In the genomic region with DNA sequence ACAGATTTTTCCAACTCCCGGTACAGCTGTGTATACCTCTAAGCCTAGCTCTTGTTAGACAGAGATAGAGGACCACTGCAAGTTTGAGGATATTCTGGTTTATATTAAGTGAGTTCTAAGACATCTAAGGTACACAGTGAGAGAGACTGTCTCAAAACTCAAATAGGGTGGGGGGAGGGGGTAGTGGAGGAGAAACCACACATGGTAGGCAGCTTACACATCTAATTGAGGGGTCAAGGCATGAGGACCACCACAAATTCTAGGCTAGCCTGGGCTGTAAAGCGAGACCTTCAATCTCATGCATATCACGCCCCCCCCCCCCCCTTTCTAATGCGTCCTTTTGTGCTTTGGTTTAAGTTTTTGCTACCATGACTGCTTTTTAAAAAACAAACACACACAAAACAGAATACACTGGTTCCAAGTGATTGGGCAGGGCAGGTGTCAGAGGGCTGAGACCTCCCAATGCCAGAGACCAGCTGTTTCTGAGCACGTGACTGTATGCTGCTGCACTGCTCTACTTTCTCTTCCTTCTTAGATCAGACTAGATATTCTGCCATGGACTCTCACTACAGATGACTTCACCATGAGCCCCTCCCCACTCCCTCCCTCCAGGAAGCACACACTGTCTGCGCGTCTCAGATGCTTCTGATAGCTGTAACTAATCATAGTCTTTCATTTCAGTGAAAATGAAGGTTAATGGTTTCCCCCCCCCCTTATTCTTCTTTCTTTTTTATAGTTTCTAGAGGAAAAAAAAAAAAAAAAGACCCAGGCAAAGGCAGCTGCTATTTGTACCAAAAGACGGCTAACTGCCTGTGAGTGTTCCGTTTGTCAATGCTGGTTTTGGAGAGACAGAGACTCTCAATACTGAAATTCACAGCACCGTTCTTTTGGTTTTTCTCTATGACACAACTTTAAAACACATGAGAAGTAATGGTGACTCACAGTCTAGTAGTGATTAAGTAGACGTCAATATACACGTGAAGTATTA, we compare ENCODE assay signal across 7 mouse cellular contexts. TPM values are rescaled to one million over a fixed set of nuclear protein-coding genes. Genes with fewer than 3 reads are reported as not detected.
DNase-seq lines count a peak whose midpoint lies in the region; ATAC-seq and TF ChIP-seq lines count a peak whose summit lies in the region.

No protein-coding gene starts in this region.

- H3K4me2 ChIP-seq in hindbrain, embryonic 14.5 days (replicated peaks): no peak overlapping the region
- H3K4me2 ChIP-seq in liver, embryonic 14.5 days (ENCODE audit: low read depth): peak overlapping the region; percentile 37
- no peak overlapping the region for H3K4me2 ChIP-seq in neural tube, embryonic 12.5 days (replicated peaks)

- peaks cover 13% of the 10 kb centered on the region; the same call in 1 of the 2 replicates for H3K4me1 ChIP-seq in hindbrain, embryonic 14.5 days (replicated peaks; ENCODE audit: control insufficient read depth, insufficient read depth, low read length)
- H3K4me1 ChIP-seq in liver, embryonic 14.5 days (replicated peaks; ENCODE audit: control insufficient read depth in 2 of 2, insufficient read depth in 2 of 2, low read length in 1 of 2): peaks cover 3 to 6% of the 10 kb centered on the region in 2 experiments; a peak in 3 of 4 replicates
- peaks cover 8% of the 10 kb centered on the region for H3K4me1 ChIP-seq in neural tube, embryonic 12.5 days

- TF ChIP-seq CTCF in liver, embryonic 14.5 days (IDR thresholded peaks at IDR 0.05; ENCODE audit: low read depth): no peak

- H3K36me3 ChIP-seq in hindbrain, embryonic 14.5 days (replicated peaks; ENCODE audit: control insufficient read depth, insufficient read depth): no peaks in the 10 kb centered on the region
- H3K36me3 ChIP-seq in liver, embryonic 14.5 days (replicated peaks; ENCODE audit: control insufficient read depth, insufficient read depth, low read depth): no peaks in the 10 kb centered on the region
- H3K36me3 ChIP-seq in neural tube, embryonic 12.5 days: 0 out of 2 replicates have a peak, but pooled peaks cover 5% of the 10 kb centered on the region

- no peak for TF ChIP-seq EP300 in liver, embryonic 14.5 days (IDR thresholded peaks at IDR 0.05; ENCODE audit: low read depth)

- no peak overlapping the region for H3K9ac ChIP-seq in hindbrain, embryonic 14.5 days
- no peak overlapping the region for H3K9ac ChIP-seq in liver, embryonic 14.5 days (replicated peaks)
- H3K9ac ChIP-seq in neural tube, embryonic 12.5 days: no peak overlapping the region

- whole genome bisulfite sequencing in hindbrain, embryonic 14.5 days: 49% methylated on average over 12 of the region's 12 CpGs
- 34% methylated on average over 12 of the region's 12 CpGs for WGBS in liver, embryonic 14.5 days (ENCODE audit: insufficient replicate concordance)
- WGBS in neural tube, embryonic 12.5 days: 53% methylated on average over 12 of the region's 12 CpGs

- ATAC-seq in hindbrain, embryonic 14.5 days (ENCODE audit: low FRiP score): peak; percentile 53; the same call in 1 of the 2 replicates
- ATAC-seq in liver, embryonic 14.5 days (ENCODE audit: insufficient read depth): peak; percentile 73
- peak; percentile 86 for ATAC-seq in neural tube, embryonic 12.5 days (ENCODE audit: low FRiP score, low read depth)

- H3K27ac ChIP-seq in hindbrain, embryonic 14.5 days: no peak overlapping the region
- H3K27ac ChIP-seq in liver, embryonic 14.5 days: no peak overlapping the region
- no peak overlapping the region for H3K27ac ChIP-seq in neural tube, embryonic 12.5 days

- H3K4me3 ChIP-seq in hindbrain, embryonic 14.5 days (replicated peaks; ENCODE audit: low read length): no peak overlapping the region
- H3K4me3 ChIP-seq in liver, embryonic 14.5 days (ENCODE audit: insufficient read depth in 1 of 2, low read depth in 2 of 2, low read length in 2 of 2): no peak overlapping the region
- H3K4me3 ChIP-seq in neural tube, embryonic 12.5 days: no peak overlapping the region

- no peaks in the 10 kb centered on the region for H3K27me3 ChIP-seq in hindbrain, embryonic 14.5 days (ENCODE audit: control insufficient read depth, insufficient read depth, low read length)
- no peaks in the 10 kb centered on the region for H3K27me3 ChIP-seq in liver, embryonic 14.5 days (ENCODE audit: control insufficient read depth, insufficient read depth, low read length)
- H3K27me3 ChIP-seq in neural tube, embryonic 12.5 days (replicated peaks): no peaks in the 10 kb centered on the region

- H3K9me3 ChIP-seq in hindbrain, embryonic 14.5 days (ENCODE audit: control insufficient read depth, low read length): no peaks in the 10 kb centered on the region
- H3K9me3 ChIP-seq in liver, embryonic 14.5 days (ENCODE audit: control insufficient read depth, low read length): no peaks in the 10 kb centered on the region
- no peaks in the 10 kb centered on the region for H3K9me3 ChIP-seq in neural tube, embryonic 12.5 days

- peak; percentile 87 for DNase-seq in CD4-positive, CD25-positive, alpha-beta regulatory T cell, adult 2 months (ENCODE audit: low read depth, low spot score)
- DNase-seq in T-cell, adult 2 months (ENCODE audit: low spot score): peak; percentile 70
- DNase-seq in hindbrain, embryonic 14.5 days (ENCODE audit: low spot score): no peak
- no peak for DNase-seq in liver, embryonic 14.5 days (ENCODE audit: low read depth in 3 of 3, low spot score in 3 of 3)
- no peak for DNase-seq in c-Kit-positive CD71-positive TER-119-positive erythroid progenitor cells, embryonic 14.5 days (ENCODE audit: low spot score)
- DNase-seq in layer of hippocampus, postnatal 25 days (ENCODE audit: extremely low spot score in 1 of 2, low spot score in 1 of 2): no peak

RNA-seq across cellular contexts. Expression of gene Fbxo11, which starts 22.7 kb away (rescaled TPM):
- 42.0 and 43.7 TPM in 2 replicates for polyA plus RNA-seq in hindbrain, embryonic 14.5 days (2014; fragmentation: Nextera tagmentation; extraction: Ambion mirVana)
- polyA plus RNA-seq in liver, embryonic 14.5 days (2012; rRNA removed): 4.4 and 7.1 TPM in 2 replicates
- 4.5 and 4.8 TPM in 2 replicates for polyA plus RNA-seq in liver, embryonic 14.5 days (2014; fragmentation: Nextera tagmentation; extraction: Ambion mirVana)
- 38.0 and 40.3 TPM in 2 replicates for polyA plus RNA-seq in neural tube, embryonic 12.5 days (2016; fragmentation: Nextera tagmentation; extraction: Ambion mirVana)
- total RNA-seq in layer of hippocampus, postnatal 25 days (2021): 100 to 1,000 TPM; 117 to 119 TPM

Comparison
In these comparisons a context has a peak if more than half of its experiments do, and no peak if none do; other contexts are left out.
1. DNase-seq: peak in CD4-positive, CD25-positive, alpha-beta regulatory T cell, adult 2 months (single experiment) and T-cell, adult 2 months (single experiment); none in hindbrain, embryonic 14.5 days (single experiment), liver, embryonic 14.5 days (0 of 3), c-Kit-positive CD71-positive TER-119-positive erythroid progenitor cells, embryonic 14.5 days (single experiment) and layer of hippocampus, postnatal 25 days (0 of 2).
2. Peak in every context shown above with its lines, with median percentiles within 50 percentile points of each other: ATAC-seq.